Mouse (Mus musculus): Measurements from ENCODE around the gene Adrb1. TPM values are rescaled to one million over a fixed set of nuclear protein-coding genes. Genes with fewer than 3 reads are reported as not detected.
A peak's percentile ranks its signal among the peaks of the same experiment; 100 is the strongest.

Gene Adrb1
- polyA plus RNA-seq (2016; fragmentation: Nextera tagmentation; extraction: Ambion mirVana) = 3.9 and 4.2 TPM in 2 replicates

- H3K4me3 ChIP-seq = peak within 1 kb of the TSS; percentile 62
- under 1% methylated on average over 55 of the region's 63 CpGs for WGBS
- H3K36me3 ChIP-seq = no peaks in the 10 kb centered on the region
- ATAC-seq (ENCODE audit: insufficient number of reproducible peaks, low FRiP score) = peak; percentile 71
- H3K27me3 ChIP-seq (replicated peaks) = peaks cover 21% of the 10 kb centered on the region
- peak within 1 kb of the TSS; percentile 88 for H3K4me2 ChIP-seq
- H3K9ac ChIP-seq = peak within 1 kb of the TSS; percentile 79
- no peaks in the 10 kb centered on the region for H3K9me3 ChIP-seq (replicated peaks)
- peaks cover 51% of the 10 kb centered on the region for H3K4me1 ChIP-seq (replicated peaks)
- peak within 1 kb of the TSS; percentile 5 for H3K27ac ChIP-seq (ENCODE audit: poor library complexity, severe bottlenecking)
Measured at GRCm38 (mm10) chr19:56721387-56722211, at the start of gene Adrb1. Gene Adrb1, plus strand, starts transcription at chr19:56722199.

- Histone ChIP-seq H3K9ac (no peak overlapping the region), H3K36me3 (no peaks in the 10 kb centered on the region), H3K4me2 (no peak overlapping the region), H3K27me3 (replicated peaks) (no peaks in the 10 kb centered on the region), H3K4me3 (no peak overlapping the region), H3K27ac (ENCODE audit: poor library complexity, severe bottlenecking) (no peak overlapping the region), H3K9me3 (replicated peaks) (no peaks in the 10 kb centered on the region), H3K4me1 (replicated peaks) (peaks cover 38% of the 10 kb centered on the region)
- 73% methylated on average over 5 of the region's 5 CpGs for WGBS
- no peak for ATAC-seq (ENCODE audit: insufficient number of reproducible peaks, low FRiP score)
Measured at GRCm38 (mm10) chr19:56675690-56676089, 46.3 kb upstream of the Adrb1 start.

- Histone ChIP-seq H3K36me3 (no peaks in the 10 kb centered on the region), H3K4me1 (replicated peaks) (peaks cover 45% of the 10 kb centered on the region), H3K9ac (no peak overlapping the region), H3K27ac (ENCODE audit: poor library complexity, severe bottlenecking) (no peak overlapping the region), H3K27me3 (replicated peaks) (no peaks in the 10 kb centered on the region), H3K9me3 (replicated peaks) (no peaks in the 10 kb centered on the region), H3K4me2 (no peak overlapping the region), H3K4me3 (no peak overlapping the region)
- ATAC-seq (ENCODE audit: insufficient number of reproducible peaks, low FRiP score) = no peak
- 76% methylated on average over 4 of the region's 4 CpGs for WGBS
Measured at GRCm38 (mm10) chr19:56676506-56676905, 45.5 kb upstream of the Adrb1 start.

GRCm38 (mm10) chr19:56677611-56678010, 44.4 kb upstream of the Adrb1 start:
- ATAC-seq (ENCODE audit: insufficient number of reproducible peaks, low FRiP score) = no peak
- Histone ChIP-seq H3K27me3 (replicated peaks) (no peaks in the 10 kb centered on the region), H3K9me3 (replicated peaks) (no peaks in the 10 kb centered on the region), H3K36me3 (no peaks in the 10 kb centered on the region), H3K4me2 (0 out of 2 replicates have a peak overlapping the region, but pooled peaks have one; percentile 8), H3K4me3 (no peak overlapping the region), H3K27ac (ENCODE audit: poor library complexity, severe bottlenecking) (peak overlapping the region; percentile 38; the same call in 1 of the 2 replicates), H3K9ac (no peak overlapping the region), H3K4me1 (replicated peaks) (peaks cover 46% of the 10 kb centered on the region)
- WGBS = 31% methylated on average over 8 of the region's 8 CpGs

GRCm38 (mm10) chr19:56678516-56678915, 43.5 kb upstream of the Adrb1 start:
- H3K27ac ChIP-seq (ENCODE audit: poor library complexity, severe bottlenecking) = no peak overlapping the region
- no peaks in the 10 kb centered on the region for H3K9me3 ChIP-seq (replicated peaks)
- ATAC-seq (ENCODE audit: insufficient number of reproducible peaks, low FRiP score) = no peak
- peaks cover 54% of the 10 kb centered on the region for H3K4me1 ChIP-seq (replicated peaks)
- H3K27me3 ChIP-seq (replicated peaks) = no peaks in the 10 kb centered on the region
- no peaks in the 10 kb centered on the region for H3K36me3 ChIP-seq
- no peak overlapping the region for H3K4me3 ChIP-seq
- H3K9ac ChIP-seq = no peak overlapping the region
- WGBS = 66% methylated on average over 9 of the region's 9 CpGs
- no peak overlapping the region for H3K4me2 ChIP-seq

GRCm38 (mm10) chr19:56679213-56679965, 42.6 kb upstream of the Adrb1 start:
- Histone ChIP-seq H3K4me3 (no peak overlapping the region), H3K4me2 (no peak overlapping the region), H3K4me1 (replicated peaks) (peaks cover 54% of the 10 kb centered on the region), H3K9ac (no peak overlapping the region), H3K36me3 (no peaks in the 10 kb centered on the region), H3K27ac (ENCODE audit: poor library complexity, severe bottlenecking) (peak overlapping the region; percentile 14), H3K9me3 (replicated peaks) (no peaks in the 10 kb centered on the region), H3K27me3 (replicated peaks) (no peaks in the 10 kb centered on the region)
- WGBS = 74% methylated on average over 18 of the region's 18 CpGs
- ATAC-seq (ENCODE audit: insufficient number of reproducible peaks, low FRiP score) = no peak

GRCm38 (mm10) chr19:56679992-56680391, 42.0 kb upstream of the Adrb1 start:
- no peaks in the 10 kb centered on the region for H3K9me3 ChIP-seq (replicated peaks)
- peak overlapping the region; percentile 14 for H3K27ac ChIP-seq (ENCODE audit: poor library complexity, severe bottlenecking)
- H3K27me3 ChIP-seq (replicated peaks) = no peaks in the 10 kb centered on the region
- ATAC-seq (ENCODE audit: insufficient number of reproducible peaks, low FRiP score) = peak; percentile 26; the same call in 1 of the 2 replicates
- no peaks in the 10 kb centered on the region for H3K36me3 ChIP-seq
- H3K4me2 ChIP-seq = no peak overlapping the region
- H3K4me3 ChIP-seq = no peak overlapping the region
- 31% methylated on average over 7 of the region's 7 CpGs for WGBS
- no peak overlapping the region for H3K9ac ChIP-seq
- peaks cover 54% of the 10 kb centered on the region for H3K4me1 ChIP-seq (replicated peaks)

- no peaks in the 10 kb centered on the region for H3K36me3 ChIP-seq
- H3K4me2 ChIP-seq = no peak overlapping the region
- H3K9ac ChIP-seq = no peak overlapping the region
- 79% methylated on average over 7 of the region's 7 CpGs for WGBS
- no peaks in the 10 kb centered on the region for H3K27me3 ChIP-seq (replicated peaks)
- peaks cover 49% of the 10 kb centered on the region for H3K4me1 ChIP-seq (replicated peaks)
- H3K9me3 ChIP-seq (replicated peaks) = no peaks in the 10 kb centered on the region
- H3K4me3 ChIP-seq = no peak overlapping the region
- ATAC-seq (ENCODE audit: insufficient number of reproducible peaks, low FRiP score) = no peak
- H3K27ac ChIP-seq (ENCODE audit: poor library complexity, severe bottlenecking) = no peak overlapping the region
Measured at GRCm38 (mm10) chr19:56682297-56682696, 39.7 kb upstream of the Adrb1 start.

- ATAC-seq (ENCODE audit: insufficient number of reproducible peaks, low FRiP score) = no peak
- H3K27me3 ChIP-seq (replicated peaks) = no peaks in the 10 kb centered on the region
- no peaks in the 10 kb centered on the region for H3K9me3 ChIP-seq (replicated peaks)
- no peak overlapping the region for H3K4me3 ChIP-seq
- 70% methylated on average over 7 of the region's 7 CpGs for WGBS
- H3K27ac ChIP-seq (ENCODE audit: poor library complexity, severe bottlenecking) = no peak overlapping the region
- H3K36me3 ChIP-seq = no peaks in the 10 kb centered on the region
- H3K4me2 ChIP-seq = no peak overlapping the region
- H3K9ac ChIP-seq = no peak overlapping the region
- H3K4me1 ChIP-seq (replicated peaks) = peaks cover 48% of the 10 kb centered on the region
Measured at GRCm38 (mm10) chr19:56682843-56683242, 39.2 kb upstream of the Adrb1 start.

- no peak for ATAC-seq (ENCODE audit: insufficient number of reproducible peaks, low FRiP score)
- H3K4me1 ChIP-seq (replicated peaks) = peaks cover 45% of the 10 kb centered on the region
- no peaks in the 10 kb centered on the region for H3K36me3 ChIP-seq
- no peaks in the 10 kb centered on the region for H3K27me3 ChIP-seq (replicated peaks)
- 77% methylated on average over 7 of the region's 7 CpGs for WGBS
- H3K4me3 ChIP-seq = no peak overlapping the region
- H3K4me2 ChIP-seq = no peak overlapping the region
- no peaks in the 10 kb centered on the region for H3K9me3 ChIP-seq (replicated peaks)
- no peak overlapping the region for H3K9ac ChIP-seq
- H3K27ac ChIP-seq (ENCODE audit: poor library complexity, severe bottlenecking) = no peak overlapping the region
Measured at GRCm38 (mm10) chr19:56685515-56685914, 36.5 kb upstream of the Adrb1 start.

- Histone ChIP-seq H3K9me3 (replicated peaks) (no peaks in the 10 kb centered on the region), H3K27me3 (replicated peaks) (no peaks in the 10 kb centered on the region), H3K4me3 (no peak overlapping the region), H3K4me1 (replicated peaks) (peaks cover 38% of the 10 kb centered on the region), H3K36me3 (no peaks in the 10 kb centered on the region), H3K9ac (no peak overlapping the region), H3K27ac (ENCODE audit: poor library complexity, severe bottlenecking) (no peak overlapping the region), H3K4me2 (no peak overlapping the region)
- 80% methylated on average over 12 of the region's 12 CpGs for WGBS
- ATAC-seq (ENCODE audit: insufficient number of reproducible peaks, low FRiP score) = no peak
Measured at GRCm38 (mm10) chr19:56686218-56686617, 35.8 kb upstream of the Adrb1 start.

Data from heart, embryonic 12.5 days (tissue).